Mouse (Mus musculus): ENCODE measurements at regions not wholly inside any gene's neighbourhood (a gene's known extent, or its start where the extent isn't known, plus 50 kb on each side); places are given as distances from the start of the nearest gene placed in this dataset.

- peak; percentile 23 for DNase-seq (ENCODE audit: low spot score)
Measured at GRCm38 (mm10) chr9:83326437-83327086, 114.4 kb downstream of the Lca5 start.

GRCm38 (mm10) chr9:83325910-83326309, 115.0 kb downstream of the Lca5 start:
- peak; percentile 60 for DNase-seq (ENCODE audit: low spot score)

- DNase-seq (ENCODE audit: low spot score) = no peak
Measured at GRCm38 (mm10) chr9:83324336-83324735, 116.6 kb downstream of the Lca5 start.

GRCm38 (mm10) chr9:83322991-83323583, 117.8 kb downstream of the Lca5 start:
- no peak for DNase-seq (ENCODE audit: low spot score)

GRCm38 (mm10) chr9:83321793-83322192, 119.1 kb downstream of the Lca5 start:
- DNase-seq (ENCODE audit: low spot score) = no peak

- no peak for DNase-seq (ENCODE audit: low spot score)
Measured at GRCm38 (mm10) chr9:83320834-83321233, 120.1 kb downstream of the Lca5 start.

GRCm38 (mm10) chr9:83316818-83317162, 124.1 kb downstream of the Lca5 start:
- no peak for DNase-seq (ENCODE audit: low spot score)

- DNase-seq (ENCODE audit: low spot score) = no peak
Measured at GRCm38 (mm10) chr9:83315941-83316817, 124.7 kb downstream of the Lca5 start.

- peak; percentile 59 for DNase-seq (ENCODE audit: low spot score)
Measured at GRCm38 (mm10) chr9:83308771-83309170, 132.2 kb downstream of the Lca5 start.

- DNase-seq (ENCODE audit: low spot score) = peak; percentile 48
Measured at GRCm38 (mm10) chr9:83308092-83308491, 132.8 kb downstream of the Lca5 start.

GRCm38 (mm10) chr9:83307349-83307938, 133.5 kb downstream of the Lca5 start:
- peak; percentile 18 for DNase-seq (ENCODE audit: low spot score)

- peak; percentile 22 for DNase-seq (ENCODE audit: low spot score)
Measured at GRCm38 (mm10) chr9:83304925-83305324, 136.0 kb downstream of the Lca5 start.

- no peak for DNase-seq (ENCODE audit: low spot score)
Measured at GRCm38 (mm10) chr9:83300500-83300899, 140.4 kb downstream of the Lca5 start.

- no peak for DNase-seq (ENCODE audit: low spot score)
Measured at GRCm38 (mm10) chr9:83300044-83300443, 140.9 kb downstream of the Lca5 start.

- no peak for DNase-seq (ENCODE audit: low spot score)
Measured at GRCm38 (mm10) chr9:83299623-83300022, 141.3 kb downstream of the Lca5 start.

- no peak for DNase-seq (ENCODE audit: low spot score)
Measured at GRCm38 (mm10) chr9:83295453-83295852, 145.5 kb downstream of the Lca5 start.

- no peak for DNase-seq (ENCODE audit: low spot score)
Measured at GRCm38 (mm10) chr9:83294441-83294840, 146.5 kb downstream of the Lca5 start.

- DNase-seq (ENCODE audit: low spot score) = no peak
Measured at GRCm38 (mm10) chr9:83284097-83284496, 137.6 kb upstream of the Hmgn3 start.

GRCm38 (mm10) chr9:83283662-83284061, 137.2 kb upstream of the Hmgn3 start:
- no peak for DNase-seq (ENCODE audit: low spot score)

GRCm38 (mm10) chr9:83283249-83283648, 136.8 kb upstream of the Hmgn3 start:
- DNase-seq (ENCODE audit: low spot score) = no peak

GRCm38 (mm10) chr9:83277791-83278190, 131.3 kb upstream of the Hmgn3 start:
- no peak for DNase-seq (ENCODE audit: low spot score)

GRCm38 (mm10) chr9:83277356-83277755, 130.9 kb upstream of the Hmgn3 start:
- DNase-seq (ENCODE audit: low spot score) = no peak

- DNase-seq (ENCODE audit: low spot score) = no peak
Measured at GRCm38 (mm10) chr9:83276291-83276690, 129.8 kb upstream of the Hmgn3 start.
